Mouse (Mus musculus) kidney, embryonic 14.5 days (tissue): ENCODE results near the gene Mcm9. TPM values are rescaled to one million over a fixed set of nuclear protein-coding genes. Genes with fewer than 3 reads are reported as not detected.

Source experiments
- ATAC-seq: fragments of 200-750 bp; cut with Nextera tagmentation; 2 replicates; pipeline ENCODE4 v1.8.0; 2017; ENCODE audit warnings: moderate number of reproducible peaks, mild to moderate bottlenecking, moderate TSS enrichment, moderate library complexity; ENCODE audit not compliant: low FRiP score, low TSS enrichment
- H3K27ac ChIP-seq: fragments of 300-500 bp; sonication (generic); 2 replicates; pipeline ENCODE4 v1.5.1; 2014; ENCODE audit warnings: low read depth, mild to moderate bottlenecking, low read length, moderate library complexity, mixed read lengths
- H3K27me3 ChIP-seq: fragments of 300-500 bp; sonication (generic); 2 replicates; pipeline ENCODE4 v1.6.1; 2014; ENCODE audit warnings: mild to moderate bottlenecking, low read length; ENCODE audit not compliant: control insufficient read depth, insufficient read depth
- H3K36me3 ChIP-seq: fragments of 300-500 bp; sonication (generic); 2 replicates; pipeline ENCODE4 v1.6.1; 2014; ENCODE audit warnings: low read length, mixed read lengths; ENCODE audit not compliant: control insufficient read depth, insufficient read depth
- H3K4me1 ChIP-seq: fragments of 300-500 bp; sonication (generic); 2 replicates; pipeline ENCODE4 v1.6.1; 2014; ENCODE audit warnings: low read length, mixed read lengths; ENCODE audit not compliant: control insufficient read depth, insufficient read depth
- H3K4me2 ChIP-seq: fragments of 300-500 bp; sonication (generic); replicated peaks from 2 replicates; pipeline ENCODE4 v1.6.1; 2014; ENCODE audit warnings: low read depth, mild to moderate bottlenecking, low read length
- H3K4me3 ChIP-seq: fragments of 300-500 bp; sonication (generic); 2 replicates; pipeline ENCODE4 v1.5.1; 2014; ENCODE audit warnings: mild to moderate bottlenecking, low read length
- H3K9ac ChIP-seq: fragments of 300-500 bp; sonication (generic); 2 replicates; pipeline ENCODE4 v1.6.1; 2014; ENCODE audit warnings: low read depth, mild to moderate bottlenecking, low read length, moderate library complexity
- H3K9me3 ChIP-seq: fragments of 300-500 bp; sonication (generic); 2 replicates; pipeline ENCODE4 v1.6.1; 2016; ENCODE audit warnings: low read length; ENCODE audit not compliant: control insufficient read depth
- WGBS: fragments of 180-500 bp; shearing (Covaris S2); extraction: QIAGEN DNeasy Blood & Tissue Kit; methylation state at CpG from one replicate; pipeline ENCODE4 v1.1.7; 2014; 5-methylcytosine and 5-hydroxymethylcytosine counted together
- polyA plus RNA-seq: library from polyadenylated mRNA; unstranded; fragments of >200 nt; fragmentation: Nextera tagmentation; extraction: Ambion mirVana; gene quantifications from 2 replicates; pipeline ENCODE4 v1.2.1, GENCODE M21; 2014

Gene Mcm9
- polyA plus RNA-seq, 1 experiment from 2014 or later = 18.8 TPM

DNA sequence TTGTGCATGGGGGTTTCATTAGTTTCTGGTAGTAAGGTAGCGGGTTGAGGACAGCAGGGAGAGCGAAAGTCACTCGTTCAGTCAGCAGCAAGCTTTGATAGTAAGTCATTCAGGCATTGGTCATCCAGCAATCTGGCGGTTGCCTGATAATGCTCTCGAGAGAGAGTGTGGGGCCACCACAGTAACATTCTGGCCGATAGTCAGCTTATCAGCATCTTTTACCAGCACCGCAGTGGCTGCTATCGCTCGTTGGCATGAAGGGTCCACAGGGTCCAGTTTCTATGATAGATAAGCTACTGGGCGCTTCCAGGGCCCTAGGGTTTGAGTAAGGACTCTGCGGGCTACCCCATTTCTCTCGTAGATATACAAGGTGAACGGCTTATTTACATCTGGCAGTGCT, 136.3 kb downstream of the Mcm9 start:
- WGBS = 94% methylated on average over 13 of the region's 13 CpGs
- no peak for ATAC-seq

More for the DNA sequence above, 136.3 kb downstream of the Mcm9 start:
- Histone ChIP-seq H3K4me2 (no peak overlapping the region), H3K27me3 (no peaks in the 10 kb centered on the region), H3K4me3 (no peak overlapping the region), H3K9ac (no peak overlapping the region), H3K4me1 (no peaks in the 10 kb centered on the region), H3K36me3 (no peaks in the 10 kb centered on the region), H3K27ac (no peak overlapping the region), H3K9me3 (no peaks in the 10 kb centered on the region)

Other genes starting within 250 kb of the Mcm9 start
- gene Asf1a, start 33.7 kb downstream of the Mcm9 start, polyA plus RNA-seq = 155 and 171 TPM in 2 replicates
- 5.9 and 9.1 TPM in 2 replicates for gene Fam184a, start 120.7 kb upstream of the Mcm9 start, polyA plus RNA-seq